Mouse (Mus musculus) lung, embryonic 15.5 days (tissue): ENCODE data around the gene Fgf16. TPM values are rescaled to one million over a fixed set of nuclear protein-coding genes. Genes with fewer than 3 reads are reported as not detected.

Experiments
- ATAC-seq: fragments of 200-750 bp; cut with Nextera tagmentation; 2 replicates; pipeline ENCODE4 v1.8.0; 2017; ENCODE audit warnings: moderate number of reproducible peaks, borderline replicate concordance; ENCODE audit not compliant: low FRiP score, low TSS enrichment; ENCODE audit errors: extremely low read depth
- H3K27ac ChIP-seq: fragments of 300-500 bp; sonication (generic); 2 replicates; pipeline ENCODE4 v1.5.1; 2015; ENCODE audit warnings: moderate library complexity, mild to moderate bottlenecking, inconsistent platforms
- H3K27me3 ChIP-seq: fragments of 300-500 bp; sonication (generic); 2 replicates; pipeline ENCODE4 v1.6.1; 2015; ENCODE audit warnings: inconsistent platforms
- H3K36me3 ChIP-seq: fragments of 300-500 bp; sonication (generic); 2 replicates; pipeline ENCODE4 v1.6.1; 2015; ENCODE audit warnings: inconsistent platforms
- H3K4me1 ChIP-seq: fragments of 300-500 bp; sonication (generic); 2 replicates; pipeline ENCODE4 v1.6.1; 2015; ENCODE audit warnings: inconsistent platforms
- H3K4me2 ChIP-seq: fragments of 300-500 bp; sonication (generic); 2 replicates; pipeline ENCODE4 v1.6.1; 2015; ENCODE audit warnings: inconsistent platforms, mild to moderate bottlenecking, moderate library complexity
- H3K4me3 ChIP-seq: fragments of 300-500 bp; sonication (generic); 2 replicates; pipeline ENCODE4 v1.5.1; 2015; ENCODE audit warnings: mild to moderate bottlenecking, inconsistent platforms
- H3K9ac ChIP-seq: fragments of 300-500 bp; sonication (generic); 2 replicates; pipeline ENCODE4 v1.6.1; 2015; ENCODE audit warnings: inconsistent platforms
- H3K9me3 ChIP-seq: fragments of 300-500 bp; sonication (generic); 2 replicates; pipeline ENCODE4 v1.6.1; 2016; ENCODE audit warnings: inconsistent platforms
- WGBS: fragments of 180-500 bp; shearing (Covaris S2); methylation state at CpG from one replicate; pipeline ENCODE4 v1.1.7; 2015; 5-methylcytosine and 5-hydroxymethylcytosine counted together
- polyA plus RNA-seq: library from polyadenylated mRNA; unstranded; fragments of >200 nt; fragmentation: Nextera tagmentation; extraction: Ambion mirVana; gene quantifications from 2 replicates; pipeline ENCODE4 v1.2.1, GENCODE M21; 2015

Fgf16 gene
- polyA plus RNA-seq, 1 experiment from 2014 or later, result 0.09 TPM

GRCm38 (mm10) chrX:105767932-105768331 lies 3.9 kb downstream of the Fgf16 start:
- no peak for ATAC-seq
- peaks cover 31% of the 10 kb centered on the region for H3K27me3 ChIP-seq
- 61% methylated on average over 3 of the region's 3 CpGs for WGBS

GRCm38 (mm10) chrX:105773281-105773680 lies 9.2 kb downstream of the Fgf16 start:
- no peak overlapping the region for H3K27ac ChIP-seq
- peaks cover 5% of the 10 kb centered on the region; the same call in 1 of the 2 replicates for H3K27me3 ChIP-seq
- WGBS, result 75% methylated on average over 5 of the region's 5 CpGs
- H3K4me3 ChIP-seq, result no peak overlapping the region
- no peaks in the 10 kb centered on the region for H3K4me1 ChIP-seq
- no peak for ATAC-seq
- no peaks in the 10 kb centered on the region for H3K9me3 ChIP-seq
- no peaks in the 10 kb centered on the region for H3K36me3 ChIP-seq
- no peak overlapping the region for H3K9ac ChIP-seq
- no peak overlapping the region for H3K4me2 ChIP-seq

More at GRCm38 (mm10) chrX:105767932-105768331, 3.9 kb downstream of the Fgf16 start:
- Histone ChIP-seq H3K4me1 (peaks cover 9% of the 10 kb centered on the region; the same call in 1 of the 2 replicates), H3K27ac (no peak overlapping the region), H3K9me3 (no peaks in the 10 kb centered on the region), H3K4me2 (no peak overlapping the region), H3K9ac (no peak overlapping the region), H3K4me3 (no peak overlapping the region), H3K36me3 (no peaks in the 10 kb centered on the region)

- H3K9me3 ChIP-seq, result no peaks in the 10 kb centered on the region
- H3K27me3 ChIP-seq, result no peaks in the 10 kb centered on the region
- H3K9ac ChIP-seq, result no peak overlapping the region
- WGBS, result 64% methylated on average over 8 of the region's 8 CpGs
- no peak overlapping the region for H3K4me3 ChIP-seq
- no peak overlapping the region for H3K27ac ChIP-seq
- H3K4me1 ChIP-seq, result no peaks in the 10 kb centered on the region
- no peak overlapping the region for H3K4me2 ChIP-seq
- no peak for ATAC-seq
- H3K36me3 ChIP-seq, result no peaks in the 10 kb centered on the region
Observed at GRCm38 (mm10) chrX:105794806-105795403, 30.8 kb downstream of the Fgf16 start.

- H3K4me2 ChIP-seq, result no peak overlapping the region
- H3K27me3 ChIP-seq, result no peaks in the 10 kb centered on the region
- peaks cover 7% of the 10 kb centered on the region for H3K36me3 ChIP-seq
- H3K9me3 ChIP-seq, result no peaks in the 10 kb centered on the region
- no peaks in the 10 kb centered on the region for H3K4me1 ChIP-seq
- WGBS, result 81% methylated on average over 5 of the region's 5 CpGs
- no peak for ATAC-seq
- H3K27ac ChIP-seq, result no peak overlapping the region
- H3K4me3 ChIP-seq, result no peak overlapping the region
- H3K9ac ChIP-seq, result no peak overlapping the region
Observed at GRCm38 (mm10) chrX:105824462-105824861, 60.4 kb downstream of the Fgf16 start.

Other genes with a start within 250 kb of the Fgf16 start
- 175 and 201 TPM in 2 replicates for gene Atrx, start 165.1 kb downstream of the Fgf16 start, polyA plus RNA-seq
- gene Magt1, start 247.6 kb downstream of the Fgf16 start, polyA plus RNA-seq, result 61.6 and 68.4 TPM in 2 replicates